Mouse (Mus musculus) megakaryocyte, embryonic 14.5 days (primary cell): ENCODE measurements around the gene Npff. TPM values are rescaled to one million over a fixed set of nuclear protein-coding genes. Genes with fewer than 3 reads are reported as not detected.

Source experiments
- H3K27me3 ChIP-seq: replicated peaks from 2 replicates; pipeline ENCODE3; 2012; ENCODE audit warnings: inconsistent platforms
- H3K36me3 ChIP-seq: replicated peaks from 2 replicates; pipeline ENCODE3; 2012; ENCODE audit warnings: low read length, inconsistent platforms, mixed read lengths
- H3K4me1 ChIP-seq: 2 replicates; pipeline ENCODE4 v1.6.1; 2012; ENCODE audit warnings: inconsistent platforms
- H3K4me3 ChIP-seq: replicated peaks from 2 replicates; pipeline ENCODE3; 2012; ENCODE audit warnings: moderate library complexity, mild to moderate bottlenecking, inconsistent platforms
- H3K9me3 ChIP-seq: 2 replicates; pipeline ENCODE4 v1.6.1; 2012; ENCODE audit warnings: inconsistent platforms
- FLI1 ChIP-seq: IDR thresholded peaks from 2 replicates; pipeline ENCODE4 v1.6.1; 2012; ENCODE audit warnings: low read length, inconsistent platforms, mixed read lengths
- GATA1 ChIP-seq: IDR thresholded peaks from 3 replicates; pipeline ENCODE4 v1.6.1; 2012; ENCODE audit warnings: mixed read lengths, low read length, inconsistent platforms, borderline replicate concordance
- polyA plus RNA-seq: library from polyadenylated mRNA; stranded (reverse); fragments of >175 nt; gene quantifications from 2 replicates; pipeline ENCODE4 v1.2.3, GENCODE M21; 2012; ENCODE audit warnings: low replicate concordance; ENCODE audit not compliant: insufficient read depth

The Npff gene
- 4.0 TPM in 1 of 2 replicates, not detected in the other for polyA plus RNA-seq

DNA sequence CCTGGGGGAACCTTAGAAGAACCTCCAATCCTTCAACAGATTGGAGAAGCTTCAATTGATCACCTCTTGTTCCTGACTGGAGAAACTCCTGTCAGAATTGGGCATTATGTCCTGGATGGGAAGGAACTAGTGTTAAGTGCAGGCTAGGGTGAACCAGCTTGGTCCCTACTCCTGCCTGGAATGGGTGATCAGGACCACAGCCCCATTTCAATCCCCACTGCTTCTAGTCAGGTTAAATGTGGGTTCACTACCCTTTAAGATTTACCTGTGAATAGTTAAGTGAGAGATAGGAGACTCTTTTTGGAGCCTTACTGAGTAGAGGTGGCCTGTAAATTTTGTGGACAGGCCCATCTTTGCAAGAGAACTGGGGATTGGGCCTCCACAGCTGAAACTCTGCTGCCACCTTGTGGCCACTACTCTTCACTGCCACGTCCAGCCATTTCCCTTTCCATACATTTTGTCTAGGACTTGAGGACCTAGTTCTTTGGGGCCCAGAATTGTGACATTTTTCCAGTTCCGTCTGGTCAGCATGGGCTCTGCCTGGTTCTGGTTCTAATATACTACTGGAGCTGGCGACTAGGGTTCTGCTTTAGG lies at the start of gene Npff:
Gene Npff, minus strand, starts transcription at position 51 of the 594 bp plus-strand sequence.
- TF ChIP-seq GATA1, result no peak
- TF ChIP-seq FLI1, result no peak
- Histone ChIP-seq H3K9me3 (no peaks in the 10 kb centered on the region), H3K4me3 (no peak within 1 kb of the TSS), H3K4me1 (peaks cover 77% of the 10 kb centered on the region), H3K27me3 (no peaks in the 10 kb centered on the region), H3K36me3 (peaks cover 86% of the 10 kb centered on the region)

- TF ChIP-seq FLI1, result no peak
- no peak for TF ChIP-seq GATA1
Measured at GRCm38 (mm10) chr15:102572081-102572480, 47.3 kb upstream of the Npff start.

DNA sequence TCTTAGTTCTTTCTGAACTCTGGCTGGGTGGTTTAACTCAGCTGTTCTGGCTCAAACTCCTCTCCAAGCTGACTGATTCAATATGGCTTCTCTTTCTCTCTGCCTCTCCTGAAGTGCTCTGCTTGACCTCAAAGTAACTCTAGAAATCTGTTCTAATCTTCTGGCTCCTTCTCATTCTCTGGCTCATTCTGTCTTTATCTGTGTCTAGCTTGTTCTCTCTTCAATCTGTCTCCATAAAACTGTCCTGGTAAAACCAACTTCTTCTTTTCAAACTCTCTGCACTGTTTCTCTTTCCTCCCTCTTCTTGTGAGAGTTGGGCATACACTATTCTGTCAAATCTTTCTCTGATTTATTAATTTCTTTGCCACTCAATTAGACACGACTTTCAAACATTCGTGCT lies 43.1 kb upstream of the Npff start:
- no peaks in the 10 kb centered on the region for H3K27me3 ChIP-seq
- H3K9me3 ChIP-seq, result no peaks in the 10 kb centered on the region
- H3K36me3 ChIP-seq, result peaks cover 22% of the 10 kb centered on the region
- TF ChIP-seq FLI1, result no peak
- TF ChIP-seq GATA1, result no peak
- H3K4me3 ChIP-seq, result no peak overlapping the region
- peaks cover 5% of the 10 kb centered on the region; the same call in 1 of the 2 replicates for H3K4me1 ChIP-seq

More at GRCm38 (mm10) chr15:102572081-102572480, 47.3 kb upstream of the Npff start:
- Histone ChIP-seq H3K36me3 (peaks cover 24% of the 10 kb centered on the region), H3K4me1 (peaks cover 4% of the 10 kb centered on the region), H3K9me3 (peaks cover 3% of the 10 kb centered on the region; the same call in 1 of the 2 replicates), H3K4me3 (no peak overlapping the region), H3K27me3 (no peaks in the 10 kb centered on the region)

DNA sequence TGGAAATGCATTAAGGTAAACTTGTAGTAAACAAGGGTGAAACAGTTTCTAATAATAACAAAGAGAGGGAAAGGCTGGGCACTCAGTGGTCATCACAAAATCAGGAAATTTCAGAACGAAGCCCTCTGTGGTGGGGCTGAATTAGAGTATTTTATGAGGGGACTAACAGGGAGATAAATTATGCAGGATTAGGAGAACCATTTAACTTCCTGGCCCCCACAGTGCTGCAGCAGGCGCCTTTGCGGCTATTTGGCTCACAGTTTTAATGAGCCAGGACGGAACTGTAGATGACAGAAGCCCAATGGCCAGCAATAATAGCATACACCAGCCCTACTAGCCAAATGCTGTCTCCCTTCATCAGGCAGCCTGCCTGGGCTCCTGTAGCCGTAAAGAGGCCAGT lies 38.9 kb upstream of the Npff start:
- no peak for TF ChIP-seq FLI1
- TF ChIP-seq GATA1, result no peak
- Histone ChIP-seq H3K27me3 (no peaks in the 10 kb centered on the region), H3K9me3 (no peaks in the 10 kb centered on the region), H3K4me1 (peaks cover 5% of the 10 kb centered on the region; the same call in 1 of the 2 replicates), H3K36me3 (peaks cover 38% of the 10 kb centered on the region), H3K4me3 (no peak overlapping the region)

- Histone ChIP-seq H3K27me3 (no peaks in the 10 kb centered on the region), H3K36me3 (peaks cover 41% of the 10 kb centered on the region), H3K4me3 (no peak overlapping the region), H3K4me1 (peaks cover 5% of the 10 kb centered on the region; the same call in 1 of the 2 replicates), H3K9me3 (no peaks in the 10 kb centered on the region)
- no peak for TF ChIP-seq GATA1
- TF ChIP-seq FLI1, result no peak
Measured at GRCm38 (mm10) chr15:102563061-102563460, 38.3 kb upstream of the Npff start.

DNA sequence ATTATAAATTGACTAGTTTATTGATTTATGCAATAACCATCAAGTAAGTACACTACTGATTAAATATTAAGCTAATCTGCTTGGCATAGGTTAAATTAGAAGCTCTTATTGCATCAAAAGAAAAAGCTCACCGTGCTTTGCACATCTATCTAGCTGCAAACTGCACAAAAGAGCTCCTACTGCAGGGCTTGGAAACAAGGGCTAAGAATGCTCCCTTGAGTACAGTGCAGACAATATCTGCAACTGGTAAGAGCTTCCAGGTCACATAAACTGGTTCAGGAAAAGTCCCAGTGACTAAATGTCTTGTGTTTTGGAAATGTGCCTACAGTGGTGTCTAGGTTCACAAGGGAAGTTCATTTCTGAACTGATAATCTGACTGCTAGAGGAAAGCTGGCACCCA lies 37.7 kb upstream of the Npff start:
- TF ChIP-seq GATA1, result no peak
- no peak for TF ChIP-seq FLI1
- no peak overlapping the region for H3K4me3 ChIP-seq
- H3K4me1 ChIP-seq, result peaks cover 5% of the 10 kb centered on the region; the same call in 1 of the 2 replicates
- H3K27me3 ChIP-seq, result no peaks in the 10 kb centered on the region
- no peaks in the 10 kb centered on the region for H3K9me3 ChIP-seq
- H3K36me3 ChIP-seq, result peaks cover 46% of the 10 kb centered on the region

DNA sequence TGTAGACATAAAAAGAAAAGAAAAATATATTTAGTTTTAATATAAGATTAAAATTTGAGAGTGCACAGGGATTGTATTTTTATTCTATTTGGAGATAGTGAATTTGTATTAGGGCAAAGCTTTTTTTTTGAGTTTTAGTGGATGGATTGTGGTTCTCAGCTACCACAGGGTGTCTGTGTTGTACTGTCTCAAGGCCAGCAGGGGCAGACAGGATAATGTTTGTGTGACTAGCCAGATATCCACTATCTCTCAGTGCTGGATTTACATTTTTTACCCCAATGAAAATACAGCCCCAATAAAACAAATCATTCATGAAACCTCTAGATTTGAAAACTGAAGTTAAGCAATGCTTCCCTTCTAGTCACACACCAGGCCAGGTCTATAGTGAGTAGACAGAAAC lies 32.8 kb upstream of the Npff start:
- peaks cover 76% of the 10 kb centered on the region for H3K36me3 ChIP-seq
- peaks cover 12% of the 10 kb centered on the region; the same call in 1 of the 2 replicates for H3K4me1 ChIP-seq

GRCm38 (mm10) chr15:102555581-102555980 lies 30.8 kb upstream of the Npff start:
- Histone ChIP-seq H3K4me3 (no peak overlapping the region), H3K36me3 (peaks cover 80% of the 10 kb centered on the region), H3K4me1 (peaks cover 12% of the 10 kb centered on the region; the same call in 1 of the 2 replicates), H3K27me3 (no peaks in the 10 kb centered on the region), H3K9me3 (no peaks in the 10 kb centered on the region)
- TF ChIP-seq GATA1 (no peak), FLI1 (no peak)

More for the DNA sequence above, 32.8 kb upstream of the Npff start:
- no peaks in the 10 kb centered on the region for H3K9me3 ChIP-seq
- H3K27me3 ChIP-seq, result no peaks in the 10 kb centered on the region
- TF ChIP-seq FLI1, result no peak
- no peak for TF ChIP-seq GATA1
- H3K4me3 ChIP-seq, result no peak overlapping the region

DNA sequence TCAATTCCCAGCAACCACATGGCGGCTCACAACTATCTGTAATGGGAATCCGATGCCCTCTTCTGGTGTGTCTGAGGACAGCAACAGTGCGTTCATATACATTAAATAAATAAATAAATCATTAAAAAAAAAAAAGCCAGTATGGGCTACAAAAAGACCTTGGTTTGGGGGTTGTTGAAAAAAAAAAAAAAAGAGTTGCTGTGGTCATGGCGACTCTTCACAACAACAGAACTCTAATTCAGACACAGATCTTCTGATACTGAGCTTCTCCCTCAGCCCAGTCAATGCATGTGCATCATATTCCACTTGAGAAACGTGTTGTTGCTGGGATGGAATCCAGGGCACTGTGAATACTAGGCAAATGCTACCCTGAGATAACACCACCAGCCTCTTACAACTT lies 27.9 kb upstream of the Npff start:
- Histone ChIP-seq H3K4me1 (peaks cover 12% of the 10 kb centered on the region; the same call in 1 of the 2 replicates), H3K27me3 (no peaks in the 10 kb centered on the region), H3K4me3 (no peak overlapping the region), H3K9me3 (no peaks in the 10 kb centered on the region), H3K36me3 (peaks cover 75% of the 10 kb centered on the region)
- TF ChIP-seq GATA1, result no peak
- no peak for TF ChIP-seq FLI1

GRCm38 (mm10) chr15:102547478-102547877 lies 22.7 kb upstream of the Npff start:
- Histone ChIP-seq H3K9me3 (no peaks in the 10 kb centered on the region), H3K27me3 (no peaks in the 10 kb centered on the region), H3K36me3 (peaks cover 69% of the 10 kb centered on the region), H3K4me3 (no peak overlapping the region), H3K4me1 (no peaks in the 10 kb centered on the region)
- no peak for TF ChIP-seq FLI1
- TF ChIP-seq GATA1, result no peak
